Mouse (Mus musculus): Measurements from ENCODE around the gene Fpr1.
A peak's percentile ranks its signal among the peaks of the same experiment; 100 is the strongest.
"Not testable (repeated sequence)": the region's sequence is repeated elsewhere in the genome, so short reads cannot be mapped to it uniquely, and the experiment has no call there.

Gene Fpr1

DNA sequence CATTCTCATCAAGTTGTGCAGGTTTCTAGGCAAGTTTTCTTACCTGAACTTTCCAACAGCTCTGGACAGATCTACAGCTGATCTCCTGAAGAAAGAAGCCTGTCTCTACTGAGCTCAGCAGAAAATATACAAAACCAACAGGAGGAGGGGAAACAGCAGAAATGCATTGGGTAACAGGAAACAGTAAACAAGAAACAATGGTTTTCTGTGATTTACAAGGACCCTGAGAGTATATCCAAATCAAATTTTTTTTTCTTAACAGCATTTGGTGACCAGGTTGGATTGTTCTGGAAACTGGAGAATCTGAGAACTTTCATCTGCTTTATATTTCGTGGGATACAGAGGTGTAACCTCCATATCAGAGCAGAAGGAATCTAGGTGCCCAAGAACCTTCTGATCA, at the start of gene Fpr1:
Gene Fpr1 (minus strand): TSS at position 101 of the 400 bp plus-strand sequence.
- no peak for DNase-seq (ENCODE audit: low spot score)

DNA sequence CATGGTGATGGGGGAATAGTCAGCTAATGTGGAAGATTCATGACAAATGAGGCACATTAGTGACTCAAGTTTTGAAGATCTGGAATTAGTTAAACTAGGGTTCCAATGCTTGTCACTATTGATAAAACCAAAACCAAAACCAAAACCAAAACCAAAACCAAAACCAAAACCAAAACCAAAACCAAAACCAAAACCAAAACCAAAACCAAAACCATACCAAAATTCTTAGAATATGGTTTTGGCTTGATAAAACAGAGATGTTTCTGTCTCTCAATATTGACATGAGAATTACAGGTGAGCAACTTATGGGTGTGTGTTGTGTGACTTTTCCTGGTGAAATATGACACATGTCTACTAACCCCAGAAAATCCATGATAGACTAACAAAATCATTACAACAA, 34.0 kb upstream of the Fpr1 start:
- no peak for DNase-seq (ENCODE audit: low spot score)

DNA sequence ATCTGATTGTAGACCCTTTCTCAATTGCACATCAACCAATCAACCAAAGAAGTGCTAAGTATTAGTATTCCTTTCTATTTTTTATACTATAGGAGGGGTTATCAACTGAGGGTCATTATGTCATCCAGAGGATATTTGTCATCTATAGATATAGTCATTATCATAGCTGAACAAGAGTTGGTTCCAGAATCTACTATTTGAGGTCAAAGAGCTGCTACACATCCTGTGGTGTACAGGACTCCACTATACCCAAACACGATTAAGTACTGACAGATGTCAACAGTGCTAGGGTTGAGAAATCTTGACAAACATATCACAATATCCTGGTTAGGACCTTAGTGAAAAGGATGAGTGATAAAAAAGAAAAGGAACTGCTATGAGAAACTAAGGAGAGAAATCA, 33.6 kb upstream of the Fpr1 start:
- DNase-seq (ENCODE audit: low spot score), result no peak

DNA sequence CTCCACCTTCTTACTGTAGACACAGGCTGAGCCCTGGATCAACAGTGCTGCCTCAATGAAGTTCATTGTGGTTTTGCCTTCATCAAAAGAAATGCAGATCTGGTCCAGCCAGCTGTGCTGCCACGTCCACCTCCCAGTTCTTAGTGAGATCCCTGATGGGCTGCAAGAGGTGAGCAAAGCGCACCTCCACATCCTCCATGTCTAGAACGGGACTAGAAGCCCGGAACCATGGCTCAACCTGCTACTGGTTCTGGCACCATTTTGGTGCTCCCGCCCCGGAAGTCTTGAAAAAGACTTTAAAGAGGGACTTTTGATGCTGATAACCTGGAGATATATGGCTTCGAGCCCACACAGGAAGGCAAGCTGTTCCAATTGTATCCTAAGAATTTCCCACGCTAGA, 28.9 kb upstream of the Fpr1 start:
- DNase-seq (ENCODE audit: low spot score), result not testable (repeated sequence)

DNA sequence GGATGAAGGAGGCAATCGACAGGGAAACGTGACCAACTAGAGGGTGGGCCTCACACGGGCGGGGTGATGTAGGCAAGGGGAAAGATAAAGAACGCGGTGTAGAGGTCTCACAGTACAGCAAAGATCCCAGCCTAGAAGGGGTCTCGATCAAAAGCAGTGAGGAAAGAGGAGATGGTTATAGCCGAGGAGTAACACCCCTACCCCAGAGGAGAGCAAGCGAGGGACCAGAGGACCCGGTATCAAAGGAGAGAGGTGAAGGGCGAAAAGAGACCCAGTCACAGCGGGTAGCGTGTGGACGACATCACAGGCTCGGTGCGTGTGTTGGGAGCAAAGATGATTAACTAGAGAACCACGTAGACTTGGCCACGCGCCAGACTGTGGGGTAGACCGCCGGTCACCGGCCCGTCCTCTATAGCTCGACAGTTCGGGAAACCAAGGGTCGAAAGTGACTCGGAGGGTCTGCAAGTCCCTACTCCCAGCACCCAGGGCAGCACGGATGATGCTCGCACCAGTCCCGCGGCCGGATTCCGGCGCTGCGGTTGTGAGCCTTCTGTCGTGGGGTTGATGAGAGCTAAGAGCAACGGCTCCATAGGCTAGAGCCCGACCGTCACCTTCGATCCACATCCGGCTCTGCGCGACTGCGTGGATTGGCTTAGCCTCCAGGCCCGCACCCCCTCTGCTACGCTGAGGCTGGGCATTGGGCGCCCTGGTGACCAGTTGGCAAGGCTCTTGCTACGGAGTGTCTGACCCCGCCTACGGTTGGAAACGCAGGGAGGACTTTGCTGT, 26.1 kb upstream of the Fpr1 start:
- peak; percentile 54 for DNase-seq (ENCODE audit: low spot score)

DNA sequence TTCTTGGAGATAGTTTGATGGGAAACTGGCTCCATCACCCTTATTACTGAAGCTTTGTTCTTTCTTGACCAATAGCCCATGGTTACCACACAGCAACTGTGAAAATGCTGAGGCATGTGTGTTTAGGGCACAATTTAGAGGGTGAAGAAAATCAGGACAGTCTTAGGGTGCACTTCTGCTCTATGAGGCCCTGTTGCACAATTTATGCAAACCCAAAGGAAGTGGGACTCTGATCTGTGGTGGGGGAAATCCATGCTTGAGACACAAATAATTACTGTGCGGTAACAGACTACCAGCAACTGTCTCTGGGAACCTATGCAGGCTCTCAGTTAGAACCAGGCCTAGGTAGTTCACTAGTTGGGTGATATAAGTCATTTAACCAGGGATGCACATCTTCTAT, 17.0 kb upstream of the Fpr1 start:
- no peak for DNase-seq (ENCODE audit: low spot score)

DNA sequence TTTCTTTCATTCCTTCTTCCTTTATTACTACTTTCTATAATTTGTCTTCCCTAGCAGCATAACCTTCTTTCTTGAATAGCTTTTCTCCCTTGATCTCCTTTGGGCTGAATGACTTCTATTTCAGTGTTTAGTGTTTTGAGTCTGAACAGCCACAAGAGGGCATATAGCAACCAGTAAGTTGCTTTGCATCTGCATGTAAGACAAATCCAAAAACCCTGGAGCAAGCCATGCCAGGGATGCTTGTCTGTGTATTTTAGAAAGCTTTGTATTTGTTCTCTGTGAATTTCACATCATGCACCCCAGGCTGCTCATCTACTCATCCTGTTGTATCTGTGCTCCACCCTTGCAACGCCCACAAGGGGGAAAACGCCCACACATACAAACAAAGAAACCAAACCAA, 15.5 kb upstream of the Fpr1 start:
- DNase-seq (ENCODE audit: low spot score), result no peak

DNA sequence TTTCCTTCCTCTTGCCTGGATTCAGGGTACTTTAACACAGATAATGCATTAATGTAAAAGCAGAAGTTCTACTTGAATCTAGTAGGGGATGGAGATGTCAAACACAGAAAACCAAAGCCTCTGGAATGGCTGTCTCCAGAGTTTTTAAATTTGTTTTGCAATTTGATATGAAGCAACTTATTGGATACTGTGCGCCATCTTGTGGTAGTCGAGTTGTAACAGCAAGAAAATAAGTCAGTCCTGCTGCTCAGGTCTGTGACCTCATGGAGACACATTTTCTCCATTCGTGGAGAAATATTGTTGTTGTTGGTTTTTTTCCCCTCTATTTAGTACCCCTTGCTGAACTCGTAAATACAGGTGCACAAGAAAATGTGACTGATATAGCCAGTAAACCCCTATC, 12.3 kb upstream of the Fpr1 start:
- no peak for DNase-seq (ENCODE audit: low spot score)

DNA sequence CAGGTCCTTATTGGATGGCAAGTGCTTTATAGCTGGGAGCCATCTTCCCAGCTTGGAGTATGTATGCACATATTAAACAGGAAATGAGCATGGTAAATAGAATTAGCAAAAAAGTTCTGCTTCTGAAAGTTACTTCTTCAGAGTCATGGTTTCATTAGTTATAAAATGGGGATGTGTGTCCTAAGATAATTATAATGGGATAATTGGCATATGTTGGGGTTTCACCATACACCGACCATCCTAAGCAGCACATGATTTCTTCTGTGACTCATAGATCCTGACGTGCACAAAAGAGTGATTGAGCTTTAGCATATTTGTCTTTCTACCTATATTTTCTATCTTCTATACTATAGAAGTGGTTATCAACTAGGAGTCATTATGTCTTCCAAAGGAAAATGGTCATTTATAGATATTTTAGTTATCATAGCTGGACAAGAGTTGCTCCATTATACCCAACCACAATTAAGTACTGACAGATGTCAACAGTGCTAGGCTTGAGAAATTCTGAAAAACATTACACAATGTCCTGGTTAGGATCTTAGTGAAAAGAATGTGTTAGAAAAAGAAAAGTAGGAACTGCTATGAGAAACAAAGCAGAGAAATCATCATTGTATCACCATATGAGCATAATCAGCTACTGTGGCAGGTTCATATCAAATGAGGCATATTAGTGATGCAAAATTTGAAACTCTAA, 6.1 kb upstream of the Fpr1 start:
- DNase-seq (ENCODE audit: low spot score), result no peak

DNA sequence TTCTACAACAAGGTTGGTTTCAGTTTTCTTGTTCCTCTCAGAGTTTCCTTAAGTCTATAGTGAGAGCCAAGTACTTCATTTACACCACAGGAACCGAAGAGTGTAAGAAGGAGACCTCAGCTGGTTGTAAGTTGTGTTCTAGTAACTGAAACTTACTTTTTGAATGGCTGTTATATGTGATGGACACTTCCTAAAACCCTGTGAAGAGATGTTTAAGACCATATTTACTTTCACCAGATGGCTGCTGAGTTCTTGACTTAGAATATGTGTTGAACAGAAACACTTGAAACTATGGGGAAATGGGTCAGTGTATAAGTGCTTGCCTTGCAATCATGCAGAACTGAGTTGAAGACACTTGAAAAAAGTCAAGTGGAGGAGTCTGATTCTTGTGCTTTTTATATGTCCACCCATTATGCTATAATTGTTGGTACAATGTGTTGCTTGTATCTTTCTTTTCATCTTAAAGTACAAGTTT, 4.1 kb upstream of the Fpr1 start, which contains the start of the genes Fpr2 and Fpr3:
Gene Fpr2 (plus strand): TSS at position 51 of the 475 bp plus-strand sequence.
Gene Fpr3 (plus strand): TSS at position 79 of the 475 bp plus-strand sequence.
- DNase-seq (ENCODE audit: low spot score), result no peak

DNA sequence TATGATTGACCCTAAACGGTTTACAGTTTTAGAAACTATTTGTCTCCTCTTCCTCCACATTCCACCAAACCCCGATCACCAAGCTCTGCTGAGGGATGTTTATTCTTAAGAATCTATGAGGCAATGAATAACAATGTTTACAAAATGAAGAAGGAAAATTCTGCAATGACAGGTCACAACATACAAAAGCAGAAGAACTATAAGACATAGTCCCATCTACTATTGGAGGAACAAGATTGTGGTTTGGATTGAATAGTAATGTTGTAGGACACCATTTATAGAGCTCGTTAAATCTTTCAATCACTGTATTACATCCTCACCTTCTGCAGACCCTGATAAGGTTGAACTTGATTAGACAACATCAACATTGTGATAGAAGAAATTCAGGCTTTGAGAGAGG, 1.1 kb downstream of the Fpr1 start:
- DNase-seq (ENCODE audit: low spot score), result no peak

DNA sequence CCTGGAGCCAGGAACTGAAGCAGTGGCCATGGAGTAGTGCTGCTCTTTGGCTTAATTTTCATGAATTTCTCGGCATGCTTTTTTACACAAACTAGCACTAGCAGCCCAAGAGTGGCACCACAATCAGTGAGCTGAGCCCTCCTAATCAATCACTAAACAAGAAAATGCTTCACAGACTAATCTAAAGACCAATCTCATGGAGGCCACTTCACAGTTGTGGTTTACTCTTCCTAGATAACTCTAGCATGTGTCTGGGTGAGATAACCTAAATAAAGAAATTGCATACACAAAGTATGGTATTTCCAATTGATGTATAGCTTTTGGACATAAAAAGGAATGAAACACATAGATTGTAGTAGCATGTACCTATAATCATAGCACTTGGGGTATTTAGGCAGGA, 4.4 kb downstream of the Fpr1 start:
- no peak for DNase-seq (ENCODE audit: low spot score)

DNA sequence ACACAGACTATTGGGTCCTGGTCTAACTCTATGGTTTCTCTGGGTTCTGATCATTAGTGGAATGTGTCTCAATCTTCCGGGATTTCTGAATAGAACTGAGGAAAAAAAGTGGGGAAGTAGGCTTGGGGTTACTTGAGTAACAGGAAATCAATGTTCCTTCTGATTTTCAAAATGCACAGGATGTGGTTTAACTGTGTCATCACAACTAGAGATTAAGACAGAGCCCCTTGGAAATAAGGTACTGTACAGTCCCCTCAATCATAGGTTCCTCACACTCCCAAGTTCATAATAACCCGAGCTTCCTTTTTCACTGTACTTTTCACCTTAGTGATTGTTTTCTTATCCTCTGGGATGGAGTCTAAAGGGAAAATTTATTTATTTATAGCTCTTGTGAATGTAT, 12.0 kb downstream of the Fpr1 start:
- no peak for DNase-seq (ENCODE audit: low spot score)

DNA sequence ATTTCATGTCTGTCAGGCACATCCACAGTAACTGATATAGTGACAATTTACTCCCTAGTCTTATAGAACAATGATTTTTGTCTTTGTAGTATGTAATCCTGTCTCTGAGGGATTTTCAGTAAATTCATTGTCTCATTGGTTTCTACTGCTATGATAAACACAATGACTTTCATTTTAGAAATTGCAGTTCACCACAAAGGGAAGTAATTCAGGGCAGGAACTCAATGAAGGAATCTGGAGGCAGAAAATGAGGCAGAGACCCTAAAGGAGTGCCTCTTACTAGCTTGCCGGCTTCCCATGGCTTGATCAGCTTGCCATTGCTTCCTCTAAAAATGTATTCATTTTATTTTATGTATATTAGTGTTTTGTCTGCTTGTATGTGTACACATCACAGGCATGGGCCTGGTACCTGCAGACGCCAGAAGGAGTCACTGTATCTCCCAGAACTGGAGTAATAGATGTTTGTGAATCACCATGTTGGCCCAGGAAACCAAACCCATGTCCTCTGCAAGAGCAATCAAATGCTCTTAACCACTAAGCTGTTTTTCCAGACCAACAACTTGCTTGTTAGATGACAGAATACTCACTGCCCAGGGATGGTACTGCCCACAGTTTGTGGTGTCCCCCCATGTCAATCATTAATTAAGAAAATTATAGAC, 12.7 kb downstream of the Fpr1 start:
- no peak for DNase-seq (ENCODE audit: low spot score)

DNA sequence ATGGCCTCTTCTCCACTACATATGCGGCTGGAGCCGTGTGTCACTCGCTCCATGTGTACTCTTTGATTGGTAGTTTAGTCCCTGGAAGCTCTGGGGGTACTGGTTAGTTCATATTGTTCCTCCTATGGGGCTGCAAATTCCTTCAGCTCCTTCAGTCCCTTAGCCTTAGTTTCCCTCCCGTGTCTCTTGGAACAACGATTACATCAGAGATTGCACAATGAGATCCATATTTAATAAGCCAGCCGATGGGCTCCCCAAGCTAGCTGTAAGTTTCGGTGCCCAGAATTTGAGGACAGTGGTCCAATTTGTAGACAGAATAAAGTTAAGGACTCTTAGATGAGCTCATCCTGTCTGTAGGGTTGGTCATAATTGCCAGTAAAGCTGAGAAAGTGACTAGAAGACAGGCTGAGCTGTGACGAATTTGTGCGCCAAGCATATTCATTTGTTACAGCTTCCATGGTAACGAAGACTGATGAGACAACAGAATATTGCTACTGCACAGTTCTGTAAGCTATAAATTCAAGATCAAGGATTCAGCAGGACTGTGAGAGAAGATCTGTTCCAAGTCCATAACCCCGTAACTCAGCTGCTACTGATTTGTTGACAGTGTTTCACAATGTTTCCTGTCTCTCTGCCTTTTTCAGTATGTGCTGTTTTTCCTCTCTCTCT, 16.8 kb downstream of the Fpr1 start:
- DNase-seq (ENCODE audit: low spot score), result no peak

DNA sequence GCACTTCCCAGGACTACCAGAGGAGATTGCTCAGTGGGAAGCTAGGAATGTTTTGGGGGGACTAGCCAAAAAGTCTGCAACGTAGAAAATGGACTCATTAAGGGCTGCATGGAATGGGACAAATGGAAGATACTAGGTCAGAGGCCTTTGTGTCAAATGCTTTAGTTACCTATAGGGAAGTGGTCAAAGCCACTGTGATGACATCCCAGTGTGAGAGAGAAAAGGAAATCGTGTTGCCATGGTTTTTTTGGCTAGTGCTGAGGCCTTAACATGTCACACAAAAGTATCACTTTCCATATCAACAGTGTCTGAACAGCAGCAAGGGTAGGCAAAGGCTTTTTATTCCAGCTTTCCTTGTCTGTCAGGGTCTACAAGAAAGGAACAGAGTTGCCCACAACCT, 18.6 kb downstream of the Fpr1 start:
- DNase-seq (ENCODE audit: low spot score), result no peak

DNA sequence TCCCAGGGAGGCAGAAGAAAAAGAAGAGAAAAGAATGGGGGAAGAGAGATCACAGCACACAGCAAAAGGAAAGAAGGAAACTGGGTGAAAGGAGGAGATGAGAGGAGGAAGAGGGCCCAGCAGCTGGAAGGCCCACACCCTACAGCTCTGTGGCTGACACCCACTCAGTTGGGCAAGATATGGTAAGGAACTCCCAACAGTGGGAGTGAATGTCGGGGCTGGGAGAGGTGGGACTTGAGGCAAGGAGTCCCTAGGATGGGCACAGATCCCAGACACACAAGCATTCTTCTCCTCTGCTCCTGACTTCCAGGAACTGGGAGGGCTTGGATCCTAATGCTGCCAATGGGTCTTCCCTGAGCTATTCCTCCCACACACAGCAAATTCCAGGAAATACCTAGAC, 21.4 kb downstream of the Fpr1 start:
- no peak for DNase-seq (ENCODE audit: low spot score)

DNA sequence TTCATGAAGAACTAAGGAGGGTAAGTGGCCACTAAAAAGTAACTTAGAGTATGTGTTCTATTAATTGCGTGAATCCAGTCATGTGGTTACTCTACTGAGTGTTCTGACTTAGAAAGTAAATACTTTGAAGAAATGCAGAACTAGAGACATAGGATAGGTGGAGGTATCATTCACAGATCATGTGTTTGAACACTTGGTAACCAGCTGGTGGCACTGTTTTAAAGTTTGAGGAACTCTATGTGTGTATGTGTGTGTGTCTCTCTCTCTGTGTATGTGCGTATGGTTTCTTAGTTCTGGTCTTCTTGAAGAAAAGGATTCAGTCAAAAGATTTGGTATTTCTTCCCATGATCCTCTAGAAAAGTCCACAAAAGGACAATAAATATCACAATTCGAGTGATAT, 23.6 kb downstream of the Fpr1 start:
- DNase-seq (ENCODE audit: low spot score), result no peak

DNA sequence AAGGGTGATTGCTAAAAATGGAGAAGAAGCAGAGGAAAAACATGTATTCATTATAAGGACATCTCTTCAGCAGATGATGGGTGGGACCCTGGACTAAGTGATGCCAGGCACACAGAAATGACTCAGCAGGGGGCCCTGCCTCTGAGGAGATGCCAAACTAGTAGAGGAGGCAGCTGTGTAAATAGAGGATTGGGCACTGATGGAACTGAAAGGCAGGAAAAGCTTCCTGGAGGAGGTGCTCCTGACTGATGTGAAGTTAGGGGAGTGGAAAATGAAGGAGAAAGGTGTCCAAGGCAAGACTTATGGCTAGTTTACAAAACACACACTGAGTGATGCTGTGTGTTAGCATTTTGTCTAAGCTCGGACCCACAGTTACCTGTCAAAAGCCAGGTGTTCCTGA, 26.3 kb downstream of the Fpr1 start:
- no peak for DNase-seq (ENCODE audit: low spot score)

DNA sequence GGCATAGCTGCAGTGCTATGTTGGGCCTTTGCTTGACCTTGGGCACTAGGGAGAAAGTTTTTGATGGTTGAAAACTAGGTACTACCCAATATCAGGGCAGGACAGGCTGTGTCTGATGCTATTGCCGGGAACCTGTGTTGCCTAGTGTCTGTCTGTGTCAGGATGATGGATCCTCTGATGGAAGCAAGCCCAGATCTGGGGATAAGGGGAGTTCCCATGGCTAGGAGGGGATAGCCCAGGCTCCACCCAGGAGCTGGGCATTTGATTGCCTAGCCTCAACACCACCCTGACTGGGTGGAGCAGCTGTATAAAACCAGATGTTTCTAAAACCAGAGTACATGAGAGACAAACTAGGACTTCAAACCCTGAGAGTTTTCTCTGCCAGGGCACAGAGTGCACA, 27.1 kb downstream of the Fpr1 start:
- no peak for DNase-seq (ENCODE audit: low spot score)

DNA sequence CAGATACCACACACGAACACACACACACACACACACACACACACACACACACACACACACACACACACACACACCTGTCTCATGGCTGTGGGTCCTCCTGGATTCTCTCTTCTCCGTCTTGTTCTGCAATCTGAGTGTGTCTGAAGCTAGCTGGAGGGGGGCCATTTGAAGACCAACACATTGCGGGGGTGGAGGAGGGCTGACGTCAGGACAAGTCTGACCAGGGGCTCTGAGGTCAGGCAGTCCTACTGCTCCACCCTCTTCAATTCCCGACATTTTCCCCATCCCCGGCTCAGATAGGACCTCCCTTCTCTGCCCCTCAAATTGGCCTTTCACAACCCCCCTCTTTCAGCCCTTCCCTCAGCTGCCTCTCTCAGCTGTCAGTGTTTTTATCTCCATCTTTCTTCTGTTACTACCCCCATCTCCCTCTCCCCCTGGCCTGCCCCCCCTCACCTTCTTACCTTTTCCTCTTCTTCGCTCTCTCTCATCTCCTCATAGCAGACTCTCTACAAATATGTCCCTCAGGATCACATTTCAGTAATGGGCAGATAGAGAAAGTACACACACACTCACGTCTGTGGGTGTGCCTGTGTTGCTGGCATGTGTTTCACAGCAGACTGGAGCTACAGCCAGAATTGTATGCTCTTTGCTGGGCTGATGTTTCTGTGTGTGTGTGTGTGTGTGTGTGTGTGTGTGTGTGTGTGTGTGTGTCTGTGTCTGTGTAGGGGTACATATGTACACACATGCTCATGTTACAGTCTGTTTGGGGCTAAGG, 28.5 kb downstream of the Fpr1 start, which contains the start of gene Has1:
Gene Has1 (minus strand): TSS at position 142 of the 775 bp plus-strand sequence.
- DNase-seq (ENCODE audit: low spot score), result no peak
